Mouse (Mus musculus) neural tube, embryonic 14.5 days (tissue): ENCODE data around the gene Frmd4a. TPM values are rescaled to one million over a fixed set of nuclear protein-coding genes. Genes with fewer than 3 reads are reported as not detected.
A peak's percentile ranks its signal among the peaks of the same experiment; 100 is the strongest.

Experiments
- ATAC-seq: fragments of 200-750 bp; cut with Nextera tagmentation; 2 replicates; pipeline ENCODE4 v1.8.0; 2017; ENCODE audit warnings: low read depth, mild to moderate bottlenecking, moderate TSS enrichment, moderate library complexity
- H3K27ac ChIP-seq: fragments of 300-500 bp; sonication (generic); 2 replicates; pipeline ENCODE4 v1.5.1; 2014; ENCODE audit warnings: low read depth, mild to moderate bottlenecking, control low read depth, low read length, moderate library complexity, mixed read lengths
- H3K27me3 ChIP-seq: fragments of 300-500 bp; sonication (generic); 2 replicates; pipeline ENCODE4 v1.6.1; 2014; ENCODE audit warnings: low read length; ENCODE audit not compliant: control insufficient read depth, insufficient read depth
- H3K36me3 ChIP-seq: fragments of 300-500 bp; sonication (generic); 2 replicates; pipeline ENCODE4 v1.6.1; 2014; ENCODE audit warnings: low read length, mixed read lengths; ENCODE audit not compliant: control insufficient read depth, insufficient read depth
- H3K4me1 ChIP-seq: fragments of 300-500 bp; sonication (generic); 2 replicates; pipeline ENCODE4 v1.6.1; 2014; ENCODE audit warnings: low read length; ENCODE audit not compliant: control insufficient read depth, insufficient read depth
- H3K4me2 ChIP-seq: fragments of 300-500 bp; sonication (generic); 2 replicates; pipeline ENCODE4 v1.6.1; 2014; ENCODE audit warnings: mild to moderate bottlenecking, low read depth, low read length, control low read depth
- H3K4me3 ChIP-seq: fragments of 300-500 bp; sonication (generic); 2 replicates; pipeline ENCODE4 v1.5.1; 2014; ENCODE audit warnings: low read depth, low read length, control low read depth, mixed read lengths
- H3K9ac ChIP-seq: fragments of 300-500 bp; sonication (generic); replicated peaks from 2 replicates; pipeline ENCODE4 v1.6.1; 2014; ENCODE audit warnings: low read depth, mild to moderate bottlenecking, control low read depth, low read length, mixed read lengths
- H3K9me3 ChIP-seq: fragments of 300-500 bp; sonication (generic); 2 replicates; pipeline ENCODE4 v1.6.1; 2016; ENCODE audit warnings: low read length; ENCODE audit not compliant: control insufficient read depth
- WGBS: fragments of 180-500 bp; shearing (Covaris S2); extraction: QIAGEN DNeasy Blood & Tissue Kit; methylation state at CpG from one replicate; pipeline ENCODE4 v1.1.7; 2014; 5-methylcytosine and 5-hydroxymethylcytosine counted together
- polyA plus RNA-seq: library from polyadenylated mRNA; unstranded; fragments of >200 nt; fragmentation: Nextera tagmentation; extraction: Ambion mirVana; gene quantifications from 2 replicates; pipeline ENCODE4 v1.2.1, GENCODE M21; 2014

Gene Frmd4a
- polyA plus RNA-seq, 1 experiment from 2014 or later: 67.4 TPM

GRCm38 (mm10) chr2:4587685-4588409 lies 570.3 kb downstream of the Frmd4a start:
- WGBS: 45% methylated on average over 13 of the region's 13 CpGs
- peak; percentile 68; the same call in 1 of the 2 replicates for ATAC-seq

GRCm38 (mm10) chr2:4591647-4592046 lies 574.1 kb downstream of the Frmd4a start:
- no peak overlapping the region for H3K4me3 ChIP-seq
- H3K36me3 ChIP-seq: peaks cover 32% of the 10 kb centered on the region
- H3K9me3 ChIP-seq: no peaks in the 10 kb centered on the region
- no peak for ATAC-seq
- H3K4me1 ChIP-seq: 0 out of 2 replicates have a peak, but pooled peaks cover 4% of the 10 kb centered on the region
- WGBS: 83% methylated on average over 3 of the region's 3 CpGs
- no peaks in the 10 kb centered on the region for H3K27me3 ChIP-seq
- no peak overlapping the region for H3K9ac ChIP-seq
- no peak overlapping the region for H3K27ac ChIP-seq
- H3K4me2 ChIP-seq: no peak overlapping the region

More at GRCm38 (mm10) chr2:4587685-4588409, 570.3 kb downstream of the Frmd4a start:
- Histone ChIP-seq H3K4me3 (no peak overlapping the region), H3K36me3 (peaks cover 21% of the 10 kb centered on the region), H3K9me3 (no peaks in the 10 kb centered on the region), H3K9ac (no peak overlapping the region), H3K27me3 (no peaks in the 10 kb centered on the region), H3K27ac (no peak overlapping the region), H3K4me2 (no peak overlapping the region), H3K4me1 (no peaks in the 10 kb centered on the region)

- 0 out of 2 replicates have a peak, but pooled peaks cover 4% of the 10 kb centered on the region for H3K4me1 ChIP-seq
- no peak overlapping the region for H3K4me3 ChIP-seq
- H3K9me3 ChIP-seq: no peaks in the 10 kb centered on the region
- 95% methylated on average over 7 of the region's 7 CpGs for WGBS
- no peak overlapping the region for H3K27ac ChIP-seq
- H3K27me3 ChIP-seq: no peaks in the 10 kb centered on the region
- peaks cover 35% of the 10 kb centered on the region for H3K36me3 ChIP-seq
- H3K9ac ChIP-seq: no peak overlapping the region
- ATAC-seq: no peak
- H3K4me2 ChIP-seq: no peak overlapping the region
These were observed 575.1 kb downstream of the Frmd4a start for GRCm38 (mm10) chr2:4592666-4593065.

- Histone ChIP-seq H3K9me3 (no peaks in the 10 kb centered on the region), H3K36me3 (peaks cover 37% of the 10 kb centered on the region), H3K4me3 (no peak overlapping the region), H3K27me3 (no peaks in the 10 kb centered on the region), H3K4me1 (0 out of 2 replicates have a peak, but pooled peaks cover 4% of the 10 kb centered on the region), H3K9ac (no peak overlapping the region), H3K4me2 (no peak overlapping the region), H3K27ac (no peak overlapping the region)
- ATAC-seq: no peak
- WGBS: 36% methylated on average over 9 of the region's 9 CpGs
These were observed 575.9 kb downstream of the Frmd4a start for GRCm38 (mm10) chr2:4593433-4593832.

GRCm38 (mm10) chr2:4593878-4594387 lies 576.4 kb downstream of the Frmd4a start:
- Histone ChIP-seq H3K9ac (no peak overlapping the region), H3K27ac (no peak overlapping the region), H3K27me3 (no peaks in the 10 kb centered on the region), H3K4me2 (no peak overlapping the region), H3K9me3 (no peaks in the 10 kb centered on the region), H3K36me3 (peaks cover 37% of the 10 kb centered on the region), H3K4me1 (0 out of 2 replicates have a peak, but pooled peaks cover 4% of the 10 kb centered on the region), H3K4me3 (no peak overlapping the region)
- WGBS: 94% methylated on average over 3 of the region's 3 CpGs
- no peak for ATAC-seq

GRCm38 (mm10) chr2:4596992-4597391 lies 579.5 kb downstream of the Frmd4a start:
- H3K27ac ChIP-seq: no peak overlapping the region
- no peak overlapping the region for H3K4me2 ChIP-seq
- peaks cover 4% of the 10 kb centered on the region; the same call in 1 of the 2 replicates for H3K4me1 ChIP-seq
- peaks cover 27% of the 10 kb centered on the region for H3K36me3 ChIP-seq
- H3K9ac ChIP-seq: no peak overlapping the region
- no peak for ATAC-seq
- H3K9me3 ChIP-seq: no peaks in the 10 kb centered on the region
- WGBS: 92% methylated on average over 7 of the region's 7 CpGs
- H3K4me3 ChIP-seq: no peak overlapping the region
- no peaks in the 10 kb centered on the region for H3K27me3 ChIP-seq

GRCm38 (mm10) chr2:4601034-4601890 lies 583.7 kb downstream of the Frmd4a start:
- Histone ChIP-seq H3K4me1 (peaks cover 1% of the 10 kb centered on the region; the same call in 1 of the 2 replicates), H3K27me3 (no peaks in the 10 kb centered on the region), H3K4me2 (no peak overlapping the region), H3K27ac (no peak overlapping the region), H3K9me3 (no peaks in the 10 kb centered on the region), H3K36me3 (peaks cover 32% of the 10 kb centered on the region), H3K9ac (no peak overlapping the region), H3K4me3 (no peak overlapping the region)
- ATAC-seq: peak; percentile 45; the same call in 1 of the 2 replicates
- WGBS: 56% methylated on average over 15 of the region's 15 CpGs

GRCm38 (mm10) chr2:4603361-4603945 lies 585.9 kb downstream of the Frmd4a start:
- Histone ChIP-seq H3K27ac (no peak overlapping the region), H3K4me2 (no peak overlapping the region), H3K9me3 (no peaks in the 10 kb centered on the region), H3K4me1 (no peaks in the 10 kb centered on the region; the same call in 1 of the 2 replicates), H3K9ac (no peak overlapping the region), H3K27me3 (no peaks in the 10 kb centered on the region), H3K36me3 (peaks cover 37% of the 10 kb centered on the region), H3K4me3 (no peak overlapping the region)
- ATAC-seq: no peak
- WGBS: 90% methylated on average over 33 of the region's 33 CpGs
